Mouse (Mus musculus): ENCODE measurements around the gene Pdlim1. TPM values are rescaled to one million over a fixed set of nuclear protein-coding genes. Genes with fewer than 3 reads are reported as not detected.

Pdlim1 gene
- 105 TPM in 2 replicates for polyA plus RNA-seq (2016; fragmentation: Nextera tagmentation; extraction: Ambion mirVana)

DNA sequence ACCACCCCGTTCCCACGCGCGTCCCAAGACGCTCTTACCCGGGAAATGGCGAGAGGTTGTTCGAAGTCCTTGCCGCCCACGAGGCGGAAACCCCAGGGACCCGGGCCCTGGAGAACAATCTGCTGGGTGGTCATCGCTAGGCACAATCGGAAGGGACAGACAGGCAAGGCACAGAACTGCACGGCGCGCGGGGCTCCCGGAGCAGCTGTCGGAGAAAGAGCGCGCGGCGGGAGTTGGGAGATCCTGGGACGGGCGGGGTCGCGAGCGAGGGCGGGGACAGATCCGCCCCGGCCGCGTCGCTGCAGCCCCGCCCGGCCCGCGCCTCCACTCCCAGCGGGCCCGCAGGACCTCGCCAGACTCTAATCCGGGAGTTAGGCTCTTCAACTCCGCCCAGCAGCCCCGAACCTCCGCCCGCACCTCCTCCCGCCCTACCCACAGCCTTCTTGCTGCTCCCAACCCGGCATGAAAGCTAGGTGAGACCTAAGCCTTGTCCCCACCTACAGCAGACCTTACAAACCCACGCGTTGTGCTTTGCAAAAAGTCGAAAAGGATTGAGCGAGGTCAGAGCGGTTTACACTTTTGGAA, at the start of gene Pdlim1:
Gene Pdlim1, minus strand, starts transcription at position 535 of the 585 bp plus-strand sequence.
- H3K4me1 ChIP-seq: no peaks in the 10 kb centered on the region
- H3K9me3 ChIP-seq: no peaks in the 10 kb centered on the region
- peak; percentile 74 for ATAC-seq (ENCODE audit: insufficient number of reproducible peaks, insufficient read depth, low FRiP score, low TSS enrichment)
- H3K4me3 ChIP-seq: peak within 1 kb of the TSS; percentile 61
- H3K36me3 ChIP-seq: no peaks in the 10 kb centered on the region
- WGBS: under 1% methylated on average over 54 of the region's 54 CpGs
- H3K4me2 ChIP-seq (replicated peaks): peak within 1 kb of the TSS; percentile 95
- 0 out of 2 replicates have a peak within 1 kb of the TSS, but pooled peaks have one; percentile 46 for H3K27ac ChIP-seq
- peak within 1 kb of the TSS; percentile 60 for H3K9ac ChIP-seq
- peaks cover 22% of the 10 kb centered on the region for H3K27me3 ChIP-seq

DNA sequence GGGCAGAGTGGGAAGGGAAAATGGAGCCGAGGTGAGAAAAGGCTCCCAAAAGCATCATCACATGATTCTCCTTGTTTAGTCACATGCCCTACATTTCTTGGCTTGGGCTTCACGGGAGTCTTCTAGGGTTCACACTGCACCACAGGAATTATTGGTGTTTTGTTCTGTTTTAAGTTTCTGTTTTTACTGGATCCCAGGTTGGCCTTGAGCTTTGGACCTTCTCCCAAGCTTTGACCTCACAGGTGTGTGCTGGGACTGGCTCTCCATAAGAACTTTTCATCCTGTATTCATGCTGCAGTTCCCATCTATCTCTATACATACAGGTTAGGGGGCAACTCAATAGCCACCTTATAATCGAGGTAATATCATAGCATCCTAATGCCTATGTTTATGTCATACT, 47.6 kb upstream of the Pdlim1 start:
- Histone ChIP-seq H3K27ac (no peak overlapping the region), H3K9ac (no peak overlapping the region), H3K4me2 (replicated peaks) (no peak overlapping the region), H3K27me3 (no peaks in the 10 kb centered on the region), H3K4me3 (no peak overlapping the region), H3K36me3 (no peaks in the 10 kb centered on the region), H3K9me3 (no peaks in the 10 kb centered on the region), H3K4me1 (no peaks in the 10 kb centered on the region)
- WGBS: 82% methylated on average over 3 of the region's 3 CpGs
- no peak for ATAC-seq (ENCODE audit: insufficient number of reproducible peaks, insufficient read depth, low FRiP score, low TSS enrichment)

DNA sequence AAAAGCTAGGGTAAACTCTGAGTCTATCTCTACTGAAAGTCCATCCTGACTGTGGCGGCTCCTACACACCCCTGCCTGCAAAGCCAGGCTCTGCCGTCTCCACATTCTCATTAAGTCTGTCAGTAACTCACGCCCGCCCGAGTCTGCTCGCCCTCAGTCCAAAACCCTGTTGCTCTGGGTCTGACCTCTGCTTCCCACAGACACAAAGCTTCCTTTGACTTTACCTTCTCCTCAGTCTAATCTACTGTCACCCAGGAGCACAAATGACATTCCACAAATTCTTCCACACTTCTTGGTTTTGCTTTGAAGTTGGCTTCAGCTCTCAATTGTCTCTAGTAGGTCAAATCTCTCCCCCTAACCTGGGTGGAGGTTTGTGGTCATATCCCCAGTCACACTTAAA, 46.9 kb upstream of the Pdlim1 start:
- Histone ChIP-seq H3K36me3 (no peaks in the 10 kb centered on the region), H3K4me2 (replicated peaks) (no peak overlapping the region), H3K9ac (no peak overlapping the region), H3K27me3 (no peaks in the 10 kb centered on the region), H3K4me3 (no peak overlapping the region), H3K27ac (no peak overlapping the region), H3K4me1 (no peaks in the 10 kb centered on the region), H3K9me3 (no peaks in the 10 kb centered on the region)
- no peak for ATAC-seq (ENCODE audit: insufficient number of reproducible peaks, insufficient read depth, low FRiP score, low TSS enrichment)
- 13% methylated on average over 6 of the region's 6 CpGs for WGBS

DNA sequence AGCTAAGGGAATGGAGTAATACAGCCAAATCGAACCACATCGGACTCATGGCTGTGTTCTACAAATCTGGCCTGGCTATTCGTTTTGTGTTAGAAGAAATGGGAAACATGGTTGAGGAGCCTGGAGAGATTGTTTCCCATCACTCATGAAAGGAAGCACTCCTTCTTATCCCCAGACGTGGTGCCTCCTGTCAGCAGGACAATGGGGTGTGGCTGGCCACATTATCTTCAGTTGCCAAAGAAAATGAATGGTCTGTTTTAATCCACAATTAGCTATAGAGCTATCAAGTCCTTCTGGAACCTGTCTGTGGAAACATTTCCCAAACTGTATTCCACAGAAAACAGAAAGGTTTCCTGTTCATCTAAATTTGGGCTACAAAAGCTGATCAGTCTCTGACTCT, 45.4 kb upstream of the Pdlim1 start:
- ATAC-seq (ENCODE audit: insufficient number of reproducible peaks, insufficient read depth, low FRiP score, low TSS enrichment): no peak
- Histone ChIP-seq H3K36me3 (no peaks in the 10 kb centered on the region), H3K4me2 (replicated peaks) (no peak overlapping the region), H3K4me3 (no peak overlapping the region), H3K27me3 (no peaks in the 10 kb centered on the region), H3K4me1 (no peaks in the 10 kb centered on the region), H3K27ac (no peak overlapping the region), H3K9ac (no peak overlapping the region), H3K9me3 (no peaks in the 10 kb centered on the region)
- WGBS: 75% methylated on average over 4 of the region's 4 CpGs

DNA sequence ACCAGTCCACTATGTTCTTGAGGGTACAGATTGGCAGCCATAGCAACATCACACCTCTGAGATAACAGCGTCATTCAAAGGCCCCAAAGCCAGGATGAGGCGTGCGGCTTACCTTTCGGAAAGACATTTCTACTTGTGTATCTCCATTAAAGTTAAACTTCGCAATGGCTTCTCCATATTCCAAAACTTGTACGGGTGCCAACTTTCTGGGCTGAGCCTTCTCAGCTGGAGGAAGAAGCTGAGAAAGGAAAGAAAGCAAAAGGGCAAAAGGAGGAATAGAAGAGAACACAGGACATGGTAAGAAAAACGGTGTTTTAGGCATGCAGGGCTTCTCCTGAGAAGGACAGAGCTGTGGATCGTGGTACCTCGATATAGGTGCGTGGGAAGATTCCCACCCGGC, 42.6 kb upstream of the Pdlim1 start:
- Histone ChIP-seq H3K9me3 (no peaks in the 10 kb centered on the region), H3K36me3 (peaks cover 3% of the 10 kb centered on the region; the same call in 1 of the 2 replicates), H3K4me3 (no peak overlapping the region), H3K4me1 (no peaks in the 10 kb centered on the region), H3K4me2 (replicated peaks) (no peak overlapping the region), H3K9ac (no peak overlapping the region), H3K27me3 (no peaks in the 10 kb centered on the region), H3K27ac (no peak overlapping the region)
- WGBS: 93% methylated on average over 11 of the region's 11 CpGs
- no peak for ATAC-seq (ENCODE audit: insufficient number of reproducible peaks, insufficient read depth, low FRiP score, low TSS enrichment)

DNA sequence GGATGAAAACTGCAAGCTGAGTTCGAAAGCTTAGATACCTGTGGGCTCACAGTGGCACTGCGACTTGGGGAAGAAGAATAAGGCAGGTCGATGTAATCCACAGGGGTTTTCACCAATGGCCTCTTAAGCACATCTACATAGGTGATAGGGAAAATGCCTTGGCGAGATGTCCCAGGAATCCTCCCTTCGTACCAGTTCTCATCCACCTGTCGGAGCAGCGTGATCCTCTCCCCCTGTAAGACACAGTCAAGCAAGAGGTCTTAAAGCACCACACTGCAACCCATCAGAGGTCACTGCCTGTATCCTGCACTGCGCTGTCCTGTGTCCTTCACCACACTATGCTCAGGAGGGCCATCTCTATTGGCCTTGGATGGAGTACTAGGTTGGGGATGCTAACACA, 40.0 kb upstream of the Pdlim1 start:
- no peaks in the 10 kb centered on the region for H3K4me1 ChIP-seq
- peaks cover 4% of the 10 kb centered on the region; the same call in 1 of the 2 replicates for H3K36me3 ChIP-seq
- H3K27me3 ChIP-seq: no peaks in the 10 kb centered on the region
- no peak overlapping the region for H3K4me3 ChIP-seq
- H3K27ac ChIP-seq: no peak overlapping the region
- H3K4me2 ChIP-seq (replicated peaks): no peak overlapping the region
- 92% methylated on average over 8 of the region's 8 CpGs for WGBS
- H3K9me3 ChIP-seq: no peaks in the 10 kb centered on the region
- ATAC-seq (ENCODE audit: insufficient number of reproducible peaks, insufficient read depth, low FRiP score, low TSS enrichment): no peak
- no peak overlapping the region for H3K9ac ChIP-seq

DNA sequence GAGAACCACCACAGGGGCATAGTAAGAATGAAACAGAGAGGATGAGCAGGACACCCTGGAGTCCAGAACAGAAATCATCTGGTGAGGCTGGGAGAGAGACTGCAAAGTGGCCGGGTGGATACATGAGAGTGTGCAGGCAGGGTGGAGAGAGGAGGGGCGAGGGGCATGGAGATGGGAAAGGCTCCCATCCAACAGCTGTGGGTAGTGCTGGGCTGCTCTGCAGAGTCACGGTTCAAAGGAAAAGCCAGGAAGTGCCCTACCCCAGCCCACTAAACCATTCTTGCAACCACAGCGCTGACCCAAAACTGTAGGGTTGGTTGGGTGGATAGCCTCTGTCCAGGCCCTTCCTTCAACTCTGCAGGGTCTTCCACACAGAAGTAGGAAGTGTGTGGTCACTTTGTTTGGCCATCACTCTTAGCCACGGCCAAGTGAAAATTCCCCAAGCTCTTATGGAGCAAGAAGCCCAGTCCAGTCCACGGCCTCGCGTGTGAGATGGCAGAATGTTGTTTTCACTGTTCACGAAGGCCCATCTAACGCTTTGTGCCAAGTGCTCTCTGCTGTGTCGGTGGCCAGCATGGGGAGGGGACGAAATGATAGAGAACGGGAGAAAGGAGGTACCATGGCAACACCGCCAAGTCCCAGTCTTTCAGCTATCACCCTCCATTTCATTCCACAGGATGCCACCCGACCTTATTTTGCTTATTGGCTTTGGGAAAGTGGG, 38.9 kb upstream of the Pdlim1 start:
- Histone ChIP-seq H3K9me3 (no peaks in the 10 kb centered on the region), H3K4me2 (replicated peaks) (no peak overlapping the region), H3K36me3 (peaks cover 4% of the 10 kb centered on the region; the same call in 1 of the 2 replicates), H3K4me1 (no peaks in the 10 kb centered on the region), H3K27ac (no peak overlapping the region), H3K27me3 (no peaks in the 10 kb centered on the region), H3K9ac (no peak overlapping the region), H3K4me3 (no peak overlapping the region)
- ATAC-seq (ENCODE audit: insufficient number of reproducible peaks, insufficient read depth, low FRiP score, low TSS enrichment): no peak
- 82% methylated on average over 15 of the region's 15 CpGs for WGBS

DNA sequence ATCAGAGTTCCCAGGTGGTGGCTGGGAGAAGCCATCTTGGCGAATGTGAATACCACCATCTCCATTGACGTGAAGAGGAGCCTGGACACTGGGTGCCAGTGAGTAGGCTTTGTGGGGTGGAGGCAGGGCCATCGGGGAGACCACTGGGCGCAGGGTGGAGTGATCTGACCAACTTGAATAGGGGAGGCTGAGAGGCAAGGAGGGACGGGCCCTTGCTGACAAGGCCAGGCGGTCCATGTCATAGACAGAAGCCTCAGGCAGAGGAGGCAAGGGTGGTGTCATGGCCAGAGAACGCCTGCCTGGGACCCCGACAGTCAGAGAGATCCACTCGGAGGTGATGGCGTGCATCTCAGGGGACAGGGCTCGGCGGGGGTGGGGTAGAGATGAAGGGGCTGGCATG, 38.3 kb upstream of the Pdlim1 start:
- 93% methylated on average over 12 of the region's 12 CpGs for WGBS
- no peaks in the 10 kb centered on the region for H3K27me3 ChIP-seq
- no peak overlapping the region for H3K27ac ChIP-seq
- no peaks in the 10 kb centered on the region for H3K4me1 ChIP-seq
- no peak overlapping the region for H3K9ac ChIP-seq
- no peaks in the 10 kb centered on the region for H3K9me3 ChIP-seq
- no peak for ATAC-seq (ENCODE audit: insufficient number of reproducible peaks, insufficient read depth, low FRiP score, low TSS enrichment)
- H3K4me2 ChIP-seq (replicated peaks): no peak overlapping the region
- peaks cover 4% of the 10 kb centered on the region; the same call in 1 of the 2 replicates for H3K36me3 ChIP-seq
- no peak overlapping the region for H3K4me3 ChIP-seq

DNA sequence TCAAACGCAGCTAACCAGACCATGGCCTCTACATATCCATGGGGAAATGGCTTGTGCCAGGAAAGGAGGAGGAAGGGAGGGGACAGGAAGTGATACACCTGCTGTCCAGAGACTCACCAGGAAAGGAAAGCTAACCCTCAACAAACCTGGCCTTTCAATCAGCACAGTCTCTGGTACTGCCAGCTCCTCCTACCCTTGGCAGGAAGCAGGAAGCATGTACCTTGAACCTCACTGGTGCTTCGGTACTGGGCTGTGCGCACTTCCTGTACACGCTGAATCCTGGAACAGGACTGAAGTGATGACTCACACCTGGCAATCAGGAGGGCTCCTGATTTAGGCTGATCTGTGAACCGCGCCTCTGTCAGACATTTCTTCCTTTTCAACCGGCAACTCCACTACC, 35.9 kb upstream of the Pdlim1 start:
- H3K4me2 ChIP-seq (replicated peaks): no peak overlapping the region
- no peak overlapping the region for H3K9ac ChIP-seq
- H3K36me3 ChIP-seq: peaks cover 4% of the 10 kb centered on the region; the same call in 1 of the 2 replicates
- WGBS: 84% methylated on average over 7 of the region's 7 CpGs
- no peaks in the 10 kb centered on the region for H3K27me3 ChIP-seq
- no peak overlapping the region for H3K27ac ChIP-seq
- no peaks in the 10 kb centered on the region for H3K9me3 ChIP-seq
- no peak for ATAC-seq (ENCODE audit: insufficient number of reproducible peaks, insufficient read depth, low FRiP score, low TSS enrichment)
- H3K4me3 ChIP-seq: no peak overlapping the region
- H3K4me1 ChIP-seq: peaks cover 6% of the 10 kb centered on the region; the same call in 1 of the 2 replicates

DNA sequence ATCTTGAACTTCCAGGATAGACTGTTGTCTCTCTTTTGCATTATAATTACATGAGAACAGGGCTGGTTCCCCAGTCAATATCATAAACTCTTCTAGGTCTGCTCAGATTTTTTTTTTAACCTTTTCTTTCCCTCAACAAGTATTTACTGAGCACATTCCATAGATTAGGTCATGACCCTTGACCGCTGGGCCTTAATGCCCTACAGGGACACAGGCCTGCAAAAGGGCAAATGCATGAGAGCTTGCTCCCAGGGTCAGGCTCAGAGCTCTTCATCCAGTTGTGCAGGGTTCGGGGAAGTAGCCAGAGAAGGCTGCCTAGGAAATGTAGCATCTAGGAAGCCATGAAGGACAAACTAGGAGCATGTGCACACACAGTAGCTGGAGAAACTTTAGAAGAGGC, 35.0 kb upstream of the Pdlim1 start:
- H3K4me3 ChIP-seq: no peak overlapping the region
- H3K9me3 ChIP-seq: no peaks in the 10 kb centered on the region
- H3K4me2 ChIP-seq (replicated peaks): no peak overlapping the region
- no peak overlapping the region for H3K27ac ChIP-seq
- H3K36me3 ChIP-seq: peaks cover 4% of the 10 kb centered on the region; the same call in 1 of the 2 replicates
- WGBS: 23% methylated on average over 2 of the region's 2 CpGs
- no peak for ATAC-seq (ENCODE audit: insufficient number of reproducible peaks, insufficient read depth, low FRiP score, low TSS enrichment)
- H3K9ac ChIP-seq: 0 out of 2 replicates have a peak overlapping the region, but pooled peaks have one; percentile 4
- H3K4me1 ChIP-seq: peaks cover 6% of the 10 kb centered on the region; the same call in 1 of the 2 replicates
- no peaks in the 10 kb centered on the region for H3K27me3 ChIP-seq

DNA sequence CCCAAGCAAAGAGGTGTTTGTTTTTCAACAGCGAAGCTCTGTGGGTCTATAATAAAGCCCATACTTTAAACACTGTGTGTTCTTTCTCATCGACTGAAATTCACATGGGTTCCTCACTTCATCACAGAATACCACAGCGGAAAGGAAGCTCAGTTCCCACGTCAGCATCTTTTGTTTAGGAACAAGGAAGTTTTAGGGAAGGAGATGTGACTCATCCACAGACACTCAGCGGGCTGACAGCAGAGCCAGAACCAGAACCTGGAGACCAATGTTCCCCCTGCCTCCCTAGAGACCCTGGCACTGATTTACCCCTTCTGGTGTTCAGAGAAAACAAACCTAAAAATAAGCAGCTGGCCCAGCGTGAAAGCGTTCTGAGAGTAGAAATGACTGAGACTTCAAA, 33.8 kb upstream of the Pdlim1 start:
- Histone ChIP-seq H3K4me1 (peaks cover 6% of the 10 kb centered on the region; the same call in 1 of the 2 replicates), H3K27me3 (no peaks in the 10 kb centered on the region), H3K4me3 (no peak overlapping the region), H3K4me2 (replicated peaks) (no peak overlapping the region), H3K9me3 (no peaks in the 10 kb centered on the region), H3K36me3 (0 out of 2 replicates have a peak, but pooled peaks cover 4% of the 10 kb centered on the region), H3K9ac (no peak overlapping the region), H3K27ac (no peak overlapping the region)
- no peak for ATAC-seq (ENCODE audit: insufficient number of reproducible peaks, insufficient read depth, low FRiP score, low TSS enrichment)
- WGBS: 74% methylated on average over 7 of the region's 7 CpGs

DNA sequence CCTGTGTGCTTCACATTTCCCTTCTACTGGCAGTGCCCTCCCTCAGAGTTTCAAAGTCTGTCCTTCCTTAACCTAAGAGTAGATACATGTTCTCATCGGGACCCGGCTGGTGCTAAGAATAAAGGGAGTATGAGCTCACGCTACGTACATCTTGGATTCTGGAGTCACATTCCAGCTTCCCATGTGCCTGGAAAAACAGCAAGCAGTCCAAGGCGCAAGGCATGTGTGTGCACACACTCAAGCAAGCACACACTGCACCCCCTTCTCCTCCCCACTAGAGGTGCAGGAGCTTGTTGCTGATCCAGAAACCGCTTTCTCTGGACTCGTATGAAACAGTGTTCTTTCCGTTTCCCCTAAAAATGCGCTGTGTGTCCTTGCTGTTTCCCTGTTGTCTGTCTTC, 31.3 kb upstream of the Pdlim1 start:
- Histone ChIP-seq H3K27ac (no peak overlapping the region), H3K9ac (no peak overlapping the region), H3K4me1 (peaks cover 6% of the 10 kb centered on the region; the same call in 1 of the 2 replicates), H3K36me3 (no peaks in the 10 kb centered on the region), H3K27me3 (no peaks in the 10 kb centered on the region), H3K4me3 (no peak overlapping the region), H3K9me3 (no peaks in the 10 kb centered on the region), H3K4me2 (replicated peaks) (no peak overlapping the region)
- ATAC-seq (ENCODE audit: insufficient number of reproducible peaks, insufficient read depth, low FRiP score, low TSS enrichment): no peak
- 61% methylated on average over 9 of the region's 9 CpGs for WGBS

All from embryonic facial prominence, embryonic 12.5 days (tissue).